Mouse (Mus musculus) forebrain, embryonic 16.5 days (tissue): Measurements from ENCODE around the gene Slc12a9. TPM values are rescaled to one million over a fixed set of nuclear protein-coding genes. Genes with fewer than 3 reads are reported as not detected.

Source experiments
- ATAC-seq: fragments of 200-750 bp; cut with Nextera tagmentation; 2 replicates; pipeline ENCODE4 v1.8.0; 2017; ENCODE audit warnings: mild to moderate bottlenecking, moderate library complexity
- H3K27ac ChIP-seq: fragments of 300-500 bp; sonication (generic); 2 replicates; pipeline ENCODE4 v1.5.1; 2014; ENCODE audit warnings: low read length, control low read depth
- H3K27me3 ChIP-seq: fragments of 300-500 bp; sonication (generic); replicated peaks from 2 replicates; pipeline ENCODE4 v1.6.1; 2014; ENCODE audit warnings: low read length; ENCODE audit not compliant: control insufficient read depth, insufficient read depth
- H3K36me3 ChIP-seq: fragments of 300-500 bp; sonication (generic); 2 replicates; pipeline ENCODE4 v1.6.1; 2014; ENCODE audit not compliant: control insufficient read depth, insufficient read depth
- H3K4me1 ChIP-seq: fragments of 300-500 bp; sonication (generic); replicated peaks from 2 replicates; pipeline ENCODE4 v1.6.1; 2014; ENCODE audit warnings: low read length; ENCODE audit not compliant: control insufficient read depth, insufficient read depth
- H3K4me2 ChIP-seq: fragments of 300-500 bp; sonication (generic); 2 replicates; pipeline ENCODE4 v1.6.1; 2014; ENCODE audit warnings: mild to moderate bottlenecking, low read length, control low read depth
- H3K4me3 ChIP-seq: fragments of 300-500 bp; sonication (generic); replicated peaks from 2 replicates; pipeline ENCODE4 v1.5.1; 2014; ENCODE audit warnings: mild to moderate bottlenecking, low read length, control low read depth
- H3K9ac ChIP-seq: fragments of 300-500 bp; sonication (generic); replicated peaks from 2 replicates; pipeline ENCODE4 v1.6.1; 2014; ENCODE audit warnings: low read depth, low read length, control low read depth
- H3K9me3 ChIP-seq: fragments of 300-500 bp; sonication (generic); 2 replicates; pipeline ENCODE4 v1.6.1; 2016; ENCODE audit warnings: low read length; ENCODE audit not compliant: control insufficient read depth
- WGBS: fragments of 180-500 bp; shearing (Covaris S2); extraction: QIAGEN DNeasy Blood & Tissue Kit; methylation state at CpG from one replicate; pipeline ENCODE4 v1.1.7; 2014; 5-methylcytosine and 5-hydroxymethylcytosine counted together
- polyA plus RNA-seq: library from polyadenylated mRNA; unstranded; fragments of >200 nt; fragmentation: Nextera tagmentation; extraction: Ambion mirVana; gene quantifications from 2 replicates; pipeline ENCODE4 v1.2.1, GENCODE M21; 2015

Gene Slc12a9
- polyA plus RNA-seq, 1 experiment from 2014 or later, result 26.0 TPM

- WGBS, result 92% methylated on average over 1 of the region's 1 CpGs
- Histone ChIP-seq H3K4me1 (peaks cover 20% of the 10 kb centered on the region), H3K4me3 (no peak overlapping the region), H3K9me3 (no peaks in the 10 kb centered on the region), H3K9ac (no peak overlapping the region), H3K36me3 (peaks cover 2% of the 10 kb centered on the region; the same call in 1 of the 2 replicates), H3K27me3 (no peaks in the 10 kb centered on the region), H3K4me2 (no peak overlapping the region), H3K27ac (no peak overlapping the region)
- ATAC-seq, result no peak
These were observed 14.8 kb downstream of the Slc12a9 start for GRCm38 (mm10) chr5:137318570-137318969.

GRCm38 (mm10) chr5:137317361-137317760, 16.0 kb downstream of the Slc12a9 start:
- Histone ChIP-seq H3K27ac (no peak overlapping the region), H3K4me1 (peaks cover 24% of the 10 kb centered on the region), H3K27me3 (no peaks in the 10 kb centered on the region), H3K4me2 (no peak overlapping the region), H3K9ac (no peak overlapping the region), H3K9me3 (no peaks in the 10 kb centered on the region), H3K36me3 (peaks cover 2% of the 10 kb centered on the region; the same call in 1 of the 2 replicates), H3K4me3 (no peak overlapping the region)
- no peak for ATAC-seq
- 87% methylated on average over 8 of the region's 8 CpGs for WGBS

- peaks cover 24% of the 10 kb centered on the region for H3K4me1 ChIP-seq
- H3K36me3 ChIP-seq, result peaks cover 2% of the 10 kb centered on the region; the same call in 1 of the 2 replicates
- no peaks in the 10 kb centered on the region for H3K9me3 ChIP-seq
- no peak overlapping the region for H3K4me2 ChIP-seq
- H3K9ac ChIP-seq, result 0 out of 2 replicates have a peak overlapping the region, but pooled peaks have one; percentile 16
- H3K27ac ChIP-seq, result no peak overlapping the region
- no peak for ATAC-seq
- no peaks in the 10 kb centered on the region for H3K27me3 ChIP-seq
- no peak overlapping the region for H3K4me3 ChIP-seq
- WGBS, result 37% methylated on average over 27 of the region's 30 CpGs
These were observed 18.1 kb downstream of the Slc12a9 start for GRCm38 (mm10) chr5:137315084-137315903.

- Histone ChIP-seq H3K4me2 (peak within 1 kb of the TSS; percentile 61), H3K27me3 (no peaks in the 10 kb centered on the region), H3K36me3 (peaks cover 2% of the 10 kb centered on the region; the same call in 1 of the 2 replicates), H3K9me3 (no peaks in the 10 kb centered on the region), H3K4me1 (peaks cover 24% of the 10 kb centered on the region), H3K27ac (peak within 1 kb of the TSS; percentile 51; the same call in 1 of the 2 replicates), H3K4me3 (peak within 1 kb of the TSS; percentile 40), H3K9ac (peak within 1 kb of the TSS; percentile 61)
- WGBS, result 15% methylated on average over 30 of the region's 30 CpGs
- ATAC-seq, result peak; percentile 90
These were observed 19.0 kb downstream of the Slc12a9 start, which contains the start of gene Trip6 for GRCm38 (mm10) chr5:137314193-137315083. Gene Trip6, minus strand, starts transcription at chr5:137314404.

GRCm38 (mm10) chr5:137313466-137314192, 19.8 kb downstream of the Slc12a9 start:
- Histone ChIP-seq H3K9ac (peak overlapping the region; percentile 61), H3K36me3 (peaks cover under 1% of the 10 kb centered on the region; the same call in 1 of the 2 replicates), H3K9me3 (no peaks in the 10 kb centered on the region), H3K4me3 (peak overlapping the region; percentile 40), H3K4me1 (peaks cover 24% of the 10 kb centered on the region), H3K4me2 (peak overlapping the region; percentile 61), H3K27me3 (no peaks in the 10 kb centered on the region), H3K27ac (no peak overlapping the region)
- ATAC-seq, result peak; percentile 45
- WGBS, result 2% methylated on average over 22 of the region's 22 CpGs

- whole genome bisulfite sequencing, result 96% methylated on average over 4 of the region's 4 CpGs
These were observed 25.0 kb downstream of the Slc12a9 start for GRCm38 (mm10) chr5:137308356-137308755.

GRCm38 (mm10) chr5:137307071-137307912, 26.1 kb downstream of the Slc12a9 start, which contains the start of gene Srrt:
Gene Srrt, minus strand, starts transcription at chr5:137307674.
- Histone ChIP-seq H3K4me2 (peak within 1 kb of the TSS; percentile 91), H3K4me3 (peak within 1 kb of the TSS; percentile 86), H3K9ac (peak within 1 kb of the TSS; percentile 98), H3K27ac (peak within 1 kb of the TSS; percentile 95), H3K9me3 (no peaks in the 10 kb centered on the region), H3K27me3 (no peaks in the 10 kb centered on the region), H3K4me1 (peaks cover 25% of the 10 kb centered on the region), H3K36me3 (peaks cover 6% of the 10 kb centered on the region)
- WGBS, result under 1% methylated on average over 66 of the region's 72 CpGs
- peak; percentile 91 for ATAC-seq

More at GRCm38 (mm10) chr5:137308356-137308755, 25.0 kb downstream of the Slc12a9 start:
- peak overlapping the region; percentile 95 for H3K27ac ChIP-seq
- H3K9ac ChIP-seq, result peak overlapping the region; percentile 98; the same call in 1 of the 2 replicates
- no peaks in the 10 kb centered on the region for H3K36me3 ChIP-seq
- H3K4me3 ChIP-seq, result peak overlapping the region; percentile 86
- H3K4me1 ChIP-seq, result peaks cover 29% of the 10 kb centered on the region
- no peaks in the 10 kb centered on the region for H3K27me3 ChIP-seq
- ATAC-seq, result no peak
- peak overlapping the region; percentile 66 for H3K4me2 ChIP-seq
- no peaks in the 10 kb centered on the region for H3K9me3 ChIP-seq

- Histone ChIP-seq H3K4me3 (peak overlapping the region; percentile 86), H3K4me1 (peaks cover 25% of the 10 kb centered on the region), H3K27me3 (no peaks in the 10 kb centered on the region), H3K9me3 (no peaks in the 10 kb centered on the region), H3K4me2 (peak overlapping the region; percentile 91), H3K27ac (peak overlapping the region; percentile 92), H3K9ac (peak overlapping the region; percentile 98), H3K36me3 (peaks cover 14% of the 10 kb centered on the region)
- WGBS, result 10% methylated on average over 12 of the region's 12 CpGs
- ATAC-seq, result no peak
These were observed 26.9 kb downstream of the Slc12a9 start for GRCm38 (mm10) chr5:137306439-137307005.
